Mouse (Mus musculus) layer of hippocampus, adult 9-10 months (tissue): ENCODE data around the gene Olfr551.
A peak's percentile ranks its signal among the peaks of the same experiment; 100 is the strongest.
"Not testable (repeated sequence)": the region's sequence is repeated elsewhere in the genome, so short reads cannot be mapped to it uniquely, and the experiment has no call there.

Source experiments
- DNase-seq: peaks from one replicate; pipeline ENCODE4 v3.0.0; 2022; ENCODE audit warnings: low spot score

Gene Olfr551

DNA sequence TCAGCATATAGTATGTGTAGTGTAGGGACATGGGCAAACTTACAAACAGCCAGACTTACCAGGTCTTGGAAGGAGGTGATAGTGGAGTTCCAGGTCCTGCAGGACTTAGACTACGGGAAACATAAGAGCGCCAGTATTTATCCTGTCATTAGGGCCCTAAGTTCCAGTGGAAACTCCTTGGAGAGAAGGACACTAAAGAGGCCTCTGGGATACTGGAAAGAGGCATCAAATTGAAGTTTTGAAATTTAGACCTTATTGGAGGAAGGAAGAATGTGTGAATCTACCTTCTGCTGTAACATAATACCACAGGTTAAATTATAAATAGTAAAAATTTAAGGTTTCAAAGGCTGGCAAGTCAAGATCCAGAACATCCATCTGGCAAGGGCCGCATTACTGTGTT lies at the start of gene Olfr551:
Gene Olfr551 (minus strand): TSS at position 101 of the 400 bp plus-strand sequence.
- DNase-seq = no peak

- DNase-seq = no peak
Measured at GRCm38 (mm10) chr7:102638132-102638531, 46.4 kb upstream of the Olfr551 start, which contains the start of gene Olfr554. Olfr554 (plus strand) TSS chr7:102638432.

DNA sequence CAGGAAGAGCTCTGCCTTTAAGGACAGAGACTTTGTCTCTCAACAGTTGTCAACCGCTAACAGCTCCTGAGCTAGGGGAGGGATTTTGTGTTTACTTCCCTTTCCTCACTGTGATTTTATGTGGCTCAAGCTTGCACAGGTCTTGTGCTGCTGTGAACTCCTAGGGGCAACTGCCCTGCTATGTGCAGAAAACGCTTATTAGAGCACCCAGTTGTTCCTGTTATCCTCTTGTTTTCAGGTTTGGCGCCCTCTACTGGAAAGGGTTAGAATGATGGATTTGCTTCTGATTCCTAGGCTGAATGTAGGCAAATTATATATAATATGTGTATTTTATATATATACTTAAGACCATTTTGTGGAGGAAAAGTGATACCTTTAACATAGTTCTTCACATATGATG lies 45.0 kb upstream of the Olfr551 start:
- peak; percentile 31 for DNase-seq

- not testable (repeated sequence) for DNase-seq
Measured at GRCm38 (mm10) chr7:102620368-102620767, 28.7 kb upstream of the Olfr551 start.

DNA sequence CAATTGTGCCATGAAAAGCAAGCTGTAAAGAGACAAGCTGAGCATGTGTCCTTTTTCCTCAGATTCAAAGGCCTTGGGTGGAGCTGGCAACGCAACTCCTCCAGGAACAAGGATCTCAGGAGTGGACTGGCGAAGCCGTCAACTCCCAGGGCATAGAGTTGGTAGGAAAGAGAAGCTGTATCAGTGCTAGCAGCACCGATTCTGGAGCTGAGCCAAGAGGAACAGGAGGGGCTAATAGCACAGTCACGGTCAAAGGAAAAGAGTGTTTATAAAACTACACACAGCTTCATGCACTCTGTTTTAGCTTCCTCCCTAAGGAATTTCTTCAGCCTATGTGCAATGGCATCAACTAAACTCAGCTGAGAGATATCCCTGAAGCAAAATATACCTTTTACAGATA lies 27.9 kb upstream of the Olfr551 start:
- DNase-seq = no peak

GRCm38 (mm10) chr7:102618118-102618517 lies 26.4 kb upstream of the Olfr551 start, which contains the start of gene Olfr553:
Olfr553 (minus strand) TSS chr7:102618218.
- DNase-seq = no peak

GRCm38 (mm10) chr7:102597378-102598031 lies 5.8 kb upstream of the Olfr551 start, which contains the start of gene Olfr552:
Olfr552 (plus strand) TSS chr7:102597770.
- no peak for DNase-seq

- no peak for DNase-seq
Measured at GRCm38 (mm10) chr7:102575998-102576397, 15.7 kb downstream of the Olfr551 start.

GRCm38 (mm10) chr7:102573174-102573830 lies 18.4 kb downstream of the Olfr551 start:
- DNase-seq = no peak

DNA sequence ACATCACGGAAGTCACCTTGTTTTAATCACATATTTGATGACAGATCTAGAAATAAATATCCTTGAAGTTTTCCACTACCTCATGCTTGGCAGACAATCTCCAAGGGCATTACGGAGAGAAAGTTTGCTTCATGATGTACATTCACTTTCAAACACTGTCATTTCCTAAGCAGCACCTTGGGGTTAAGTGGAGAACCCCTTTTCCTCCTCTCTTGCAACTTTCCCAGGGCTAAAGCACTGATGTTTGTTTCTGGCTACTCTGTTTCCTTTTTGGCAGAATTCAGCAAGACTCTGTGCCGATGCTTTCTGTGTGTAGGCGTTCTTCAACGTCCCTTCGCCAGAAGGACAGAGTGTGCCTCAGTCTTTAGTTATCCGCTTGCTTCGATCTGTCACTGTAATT lies 20.5 kb downstream of the Olfr551 start, which contains the start of gene Olfr550:
Gene Olfr550 (plus strand): TSS at position 301 of the 400 bp plus-strand sequence.
- no peak for DNase-seq

- DNase-seq = no peak
Measured at GRCm38 (mm10) chr7:102566219-102566618, 25.5 kb downstream of the Olfr551 start.

GRCm38 (mm10) chr7:102564999-102565997 lies 26.4 kb downstream of the Olfr551 start, which contains the start of gene Trim21:
Trim21 (minus strand) TSS chr7:102565486.
- peak; percentile 30 for DNase-seq

GRCm38 (mm10) chr7:102553279-102553678 lies 38.4 kb downstream of the Olfr551 start:
- DNase-seq = no peak

- no peak for DNase-seq
Measured at GRCm38 (mm10) chr7:102549570-102549969, 42.1 kb downstream of the Olfr551 start, which contains the start of gene Olfr549. Olfr549 (plus strand) TSS chr7:102549870.

DNA sequence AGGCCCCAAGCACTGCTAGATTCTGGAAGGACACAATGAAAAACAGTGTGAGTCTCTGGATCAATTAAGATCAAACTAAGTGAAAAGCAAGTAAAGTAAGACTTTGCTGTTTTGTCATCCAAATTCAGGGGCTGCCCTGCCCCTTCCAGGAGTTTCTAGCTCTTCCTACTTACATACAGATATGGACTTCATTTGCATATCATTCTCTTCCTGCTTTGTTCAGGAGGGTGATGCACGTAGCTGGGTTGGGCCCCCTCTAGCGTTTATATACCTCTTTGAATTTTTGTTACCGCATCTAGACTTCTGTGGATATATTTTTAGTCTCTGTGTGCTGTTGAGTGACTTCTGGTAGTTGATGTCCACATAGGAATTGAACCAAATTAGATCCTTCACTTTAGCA lies 50.4 kb downstream of the Olfr551 start:
- no peak for DNase-seq

DNA sequence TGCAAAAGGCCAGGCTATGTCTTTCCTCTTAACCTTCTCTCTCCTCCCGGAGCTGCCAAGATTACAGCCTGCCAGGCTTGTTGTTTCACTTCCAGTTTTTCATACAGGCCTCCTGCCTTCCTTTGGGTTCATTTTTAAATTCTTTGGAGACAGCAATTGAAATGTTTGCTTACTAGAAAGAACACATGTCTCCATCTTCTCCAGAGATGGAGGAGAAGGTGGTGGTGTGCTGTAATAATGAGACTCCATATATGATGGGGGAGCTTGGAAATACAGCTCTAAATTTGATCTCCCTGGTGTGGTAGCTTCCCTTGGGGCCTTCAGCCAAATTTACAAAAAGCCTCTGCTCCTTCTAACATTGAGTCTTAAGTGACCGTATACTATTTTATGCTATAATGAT lies 51.1 kb downstream of the Olfr551 start, which contains the start of gene Olfr548-ps1:
Gene Olfr548-ps1 (plus strand): TSS at position 301 of the 400 bp plus-strand sequence.
- no peak for DNase-seq

DNA sequence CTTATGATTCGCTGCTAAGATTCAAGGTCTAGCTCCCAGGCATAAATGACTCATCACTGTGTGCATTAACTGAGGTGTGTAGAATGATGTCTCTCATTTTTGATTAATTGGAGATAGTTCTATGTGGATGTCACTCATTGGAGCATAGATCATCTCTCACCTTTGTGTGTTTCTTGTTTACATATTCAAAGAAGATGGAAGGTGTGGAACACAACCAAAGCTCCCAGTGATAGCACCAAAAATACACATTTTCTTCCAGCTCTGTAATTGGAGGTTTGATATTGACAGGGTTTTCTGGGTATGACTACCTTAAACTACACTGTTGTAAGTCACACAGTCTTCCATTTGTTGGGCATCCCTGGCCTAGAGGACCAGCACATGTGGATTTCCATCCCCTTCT lies 57.2 kb downstream of the Olfr551 start, which contains the start of gene Olfr547:
Gene Olfr547 (plus strand): TSS at position 301 of the 400 bp plus-strand sequence.
- DNase-seq = no peak
